Mouse (Mus musculus): ENCODE results near the gene Rap1gap. TPM values are rescaled to one million over a fixed set of nuclear protein-coding genes. Genes with fewer than 3 reads are reported as not detected.

Gene Rap1gap
- polyA plus RNA-seq, 1 experiment from 2014 or later, result 15.6 TPM

DNA sequence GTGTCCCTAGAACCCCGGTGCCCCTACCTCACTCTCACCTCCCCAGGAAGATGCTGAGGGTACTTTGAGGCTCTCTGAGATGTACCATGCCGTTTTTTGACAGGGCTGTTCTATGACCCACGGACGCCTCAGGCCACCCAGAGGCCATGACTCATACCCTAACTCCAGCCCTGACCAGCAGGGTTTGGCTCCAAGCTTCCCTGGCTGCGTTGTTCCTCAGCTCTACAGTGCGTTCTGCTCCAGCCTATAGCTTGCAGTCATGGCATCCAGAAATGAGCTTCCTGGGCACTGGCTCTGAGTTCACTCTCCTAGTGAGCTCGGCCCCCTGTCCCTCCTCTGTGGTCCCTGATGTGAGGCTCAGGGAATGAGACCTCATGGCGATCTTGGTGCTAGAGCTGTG is 66.2 kb downstream of the Rap1gap start:
- Histone ChIP-seq H3K4me1 (ENCODE audit: insufficient read depth) (no peaks in the 10 kb centered on the region), H3K27ac (ENCODE audit: low read depth) (no peak overlapping the region), H3K9me3 (ENCODE audit: low read length) (no peaks in the 10 kb centered on the region), H3K27me3 (ENCODE audit: insufficient read depth, low read length) (peaks cover 28% of the 10 kb centered on the region), H3K4me2 (ENCODE audit: low read depth, low read length) (no peak overlapping the region), H3K36me3 (replicated peaks; ENCODE audit: insufficient read depth, low read length) (no peaks in the 10 kb centered on the region), H3K4me3 (ENCODE audit: low read depth, low read length) (no peak overlapping the region), H3K9ac (replicated peaks) (no peak overlapping the region)
- 74% methylated on average over 8 of the region's 8 CpGs for WGBS (ENCODE audit: insufficient replicate concordance)
- TF ChIP-seq EP300 (IDR thresholded peaks at IDR 0.05; ENCODE audit: low read depth), result no peak
- TF ChIP-seq CTCF (IDR thresholded peaks at IDR 0.05; ENCODE audit: low read depth), result no peak
- DNase-seq (no peak), ATAC-seq (no peak)

DNA sequence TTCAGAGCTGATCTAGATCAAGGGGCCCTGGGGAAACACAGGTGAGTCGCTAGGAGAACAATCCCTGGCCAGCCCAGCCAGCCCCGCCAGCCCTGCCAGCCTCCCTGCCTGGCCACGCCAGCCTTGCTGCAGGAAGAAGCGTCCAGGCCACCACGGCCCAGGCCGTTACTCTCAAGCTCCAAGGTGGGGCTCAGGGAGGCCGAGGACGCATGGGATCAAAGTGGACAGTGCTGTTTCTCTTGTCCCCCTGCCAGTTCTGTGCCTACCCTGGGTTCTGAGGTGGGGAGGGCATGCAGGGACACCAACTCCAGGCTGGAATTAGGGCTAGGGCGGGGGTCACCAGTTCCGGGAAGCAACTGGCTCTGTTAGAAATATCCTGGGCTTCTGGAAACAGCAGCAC is 67.4 kb downstream of the Rap1gap start:
- 62% methylated on average over 10 of the region's 10 CpGs for WGBS (ENCODE audit: insufficient replicate concordance)
- Histone ChIP-seq H3K4me1 (ENCODE audit: insufficient read depth) (no peaks in the 10 kb centered on the region), H3K4me2 (ENCODE audit: low read depth, low read length) (no peak overlapping the region), H3K36me3 (replicated peaks; ENCODE audit: insufficient read depth, low read length) (no peaks in the 10 kb centered on the region), H3K27me3 (ENCODE audit: insufficient read depth, low read length) (peaks cover 24% of the 10 kb centered on the region), H3K4me3 (ENCODE audit: low read depth, low read length) (no peak overlapping the region), H3K9ac (replicated peaks) (no peak overlapping the region), H3K27ac (ENCODE audit: low read depth) (no peak overlapping the region), H3K9me3 (ENCODE audit: low read length) (no peaks in the 10 kb centered on the region)
- ATAC-seq, result no peak
- no peak for TF ChIP-seq EP300 (IDR thresholded peaks at IDR 0.05; ENCODE audit: low read depth)
- no peak for TF ChIP-seq CTCF (IDR thresholded peaks at IDR 0.05; ENCODE audit: low read depth)
- no peak for DNase-seq

DNA sequence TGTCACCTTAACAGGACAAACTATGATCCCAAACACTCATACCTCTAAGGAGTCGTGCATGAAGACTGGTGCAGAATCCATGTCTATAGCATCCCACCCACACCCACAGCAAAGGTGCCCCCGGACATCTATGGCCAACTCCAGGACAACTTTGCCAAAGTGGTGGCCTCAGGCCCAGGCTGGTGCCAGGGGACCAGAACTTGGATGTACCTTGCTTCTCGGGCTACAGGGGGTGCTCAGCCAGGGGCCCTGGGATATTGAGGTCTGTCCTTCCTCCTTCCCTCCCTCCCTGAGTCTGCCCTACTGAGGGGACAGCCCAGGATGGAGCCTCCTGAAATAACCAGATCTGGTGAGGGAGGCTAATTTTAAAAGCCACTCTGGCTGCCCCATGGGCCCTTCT is 67.8 kb downstream of the Rap1gap start:
- DNase-seq (no peak), ATAC-seq (no peak)
- WGBS (ENCODE audit: insufficient replicate concordance), result 54% methylated on average over 3 of the region's 3 CpGs
- no peaks in the 10 kb centered on the region for H3K9me3 ChIP-seq (ENCODE audit: low read length)
- no peak overlapping the region for H3K27ac ChIP-seq (ENCODE audit: low read depth)
- peaks cover 24% of the 10 kb centered on the region for H3K27me3 ChIP-seq (ENCODE audit: insufficient read depth, low read length)
- H3K9ac ChIP-seq (replicated peaks), result no peak overlapping the region
- no peak for TF ChIP-seq CTCF (IDR thresholded peaks at IDR 0.05; ENCODE audit: low read depth)
- H3K4me3 ChIP-seq (ENCODE audit: low read depth, low read length), result no peak overlapping the region
- no peak overlapping the region for H3K4me2 ChIP-seq (ENCODE audit: low read depth, low read length)
- H3K4me1 ChIP-seq (ENCODE audit: insufficient read depth), result no peaks in the 10 kb centered on the region
- H3K36me3 ChIP-seq (replicated peaks; ENCODE audit: insufficient read depth, low read length), result no peaks in the 10 kb centered on the region

DNA sequence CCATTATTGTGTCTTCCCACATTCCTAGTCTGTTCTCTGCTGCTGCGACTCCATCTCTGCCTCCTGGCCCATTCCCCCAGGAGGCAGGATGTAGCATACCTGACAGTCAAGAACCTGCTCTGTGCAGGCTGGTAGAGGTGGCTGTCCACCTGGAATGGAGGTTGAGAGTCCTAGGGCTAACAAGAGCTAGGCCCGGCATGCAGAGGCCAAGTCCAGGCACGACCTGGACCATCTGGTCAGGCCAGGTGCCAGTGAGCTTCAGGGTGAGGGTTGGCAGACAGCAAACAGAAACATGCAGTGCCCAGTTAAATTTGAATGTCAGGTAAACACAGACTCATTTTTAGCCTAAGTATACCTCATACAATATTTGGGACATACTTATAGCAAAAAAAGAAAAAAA is 68.4 kb downstream of the Rap1gap start:
- peaks cover 23% of the 10 kb centered on the region for H3K27me3 ChIP-seq (ENCODE audit: insufficient read depth, low read length)
- H3K27ac ChIP-seq (ENCODE audit: low read depth), result no peak overlapping the region
- no peaks in the 10 kb centered on the region for H3K9me3 ChIP-seq (ENCODE audit: low read length)
- H3K36me3 ChIP-seq (replicated peaks; ENCODE audit: insufficient read depth, low read length), result no peaks in the 10 kb centered on the region
- TF ChIP-seq CTCF (IDR thresholded peaks at IDR 0.05; ENCODE audit: low read depth), result no peak
- no peak for TF ChIP-seq EP300 (IDR thresholded peaks at IDR 0.05; ENCODE audit: low read depth)
- DNase-seq (no peak), ATAC-seq (no peak)
- H3K9ac ChIP-seq (replicated peaks), result no peak overlapping the region
- no peaks in the 10 kb centered on the region for H3K4me1 ChIP-seq (ENCODE audit: insufficient read depth)
- WGBS (ENCODE audit: insufficient replicate concordance), result 78% methylated on average over 3 of the region's 3 CpGs
- no peak overlapping the region for H3K4me2 ChIP-seq (ENCODE audit: low read depth, low read length)
- H3K4me3 ChIP-seq (ENCODE audit: low read depth, low read length), result no peak overlapping the region

DNA sequence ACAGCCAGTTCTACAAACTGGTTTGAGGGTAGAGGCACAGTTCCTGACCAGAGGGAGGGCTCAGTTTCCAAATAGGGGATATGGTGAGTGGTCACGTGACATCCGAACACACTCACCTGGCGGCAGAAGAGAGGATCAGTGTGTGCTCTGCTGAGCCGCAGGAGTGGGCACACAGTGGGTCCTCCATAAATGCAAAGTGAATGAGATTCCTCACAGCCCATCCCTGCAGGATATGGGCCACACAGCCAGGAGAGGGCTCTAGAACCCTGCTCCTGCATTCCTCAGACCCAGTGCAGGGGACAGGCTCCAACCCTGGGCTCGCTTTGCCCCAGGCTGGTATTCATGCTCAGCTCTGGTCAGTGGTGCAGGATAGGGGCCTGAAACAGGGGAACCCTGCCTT is 68.9 kb downstream of the Rap1gap start:
- peaks cover 18% of the 10 kb centered on the region for H3K27me3 ChIP-seq (ENCODE audit: insufficient read depth, low read length)
- 59% methylated on average over 5 of the region's 5 CpGs for WGBS (ENCODE audit: insufficient replicate concordance)
- no peak overlapping the region for H3K4me2 ChIP-seq (ENCODE audit: low read depth, low read length)
- no peaks in the 10 kb centered on the region for H3K36me3 ChIP-seq (replicated peaks; ENCODE audit: insufficient read depth, low read length)
- no peaks in the 10 kb centered on the region for H3K9me3 ChIP-seq (ENCODE audit: low read length)
- H3K4me1 ChIP-seq (ENCODE audit: insufficient read depth), result no peaks in the 10 kb centered on the region
- DNase-seq, result no peak
- no peak for TF ChIP-seq EP300 (IDR thresholded peaks at IDR 0.05; ENCODE audit: low read depth)
- peak; percentile 48 for TF ChIP-seq CTCF (IDR thresholded peaks at IDR 0.05; ENCODE audit: low read depth)
- H3K9ac ChIP-seq (replicated peaks), result no peak overlapping the region
- no peak overlapping the region for H3K27ac ChIP-seq (ENCODE audit: low read depth)
- no peak overlapping the region for H3K4me3 ChIP-seq (ENCODE audit: low read depth, low read length)
- ATAC-seq, result no peak

DNA sequence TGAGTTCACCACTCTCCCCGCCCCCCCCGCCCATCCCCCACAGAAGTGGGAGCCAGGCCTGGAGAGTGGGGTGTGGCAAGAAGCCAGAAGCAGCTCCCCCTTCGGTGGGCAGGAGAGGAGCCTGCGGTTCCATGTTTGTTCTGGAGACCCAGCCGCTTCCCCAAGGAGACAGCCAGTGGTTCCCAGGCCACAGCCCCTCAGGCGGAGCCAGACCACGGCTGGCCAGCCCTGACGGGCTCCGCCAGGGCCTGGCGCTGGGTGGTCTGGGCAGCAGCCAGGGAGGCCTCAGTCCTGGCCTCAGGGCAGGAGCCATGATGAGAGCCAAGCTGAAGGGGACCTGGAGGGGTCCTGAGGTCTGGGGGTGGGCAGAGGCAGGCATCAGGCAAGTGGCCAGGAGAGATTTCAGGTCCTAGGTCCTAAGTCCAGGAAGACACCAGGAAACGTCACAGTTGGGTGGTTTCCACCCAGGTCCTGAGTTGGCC is 71.7 kb downstream of the Rap1gap start:
- Histone ChIP-seq H3K9me3 (ENCODE audit: low read length) (no peaks in the 10 kb centered on the region), H3K4me3 (ENCODE audit: low read depth, low read length) (no peak overlapping the region), H3K27me3 (ENCODE audit: insufficient read depth, low read length) (no peaks in the 10 kb centered on the region; the same call in 1 of the 2 replicates), H3K4me1 (ENCODE audit: insufficient read depth) (no peaks in the 10 kb centered on the region), H3K36me3 (replicated peaks; ENCODE audit: insufficient read depth, low read length) (no peaks in the 10 kb centered on the region), H3K9ac (replicated peaks) (no peak overlapping the region), H3K4me2 (ENCODE audit: low read depth, low read length) (no peak overlapping the region), H3K27ac (ENCODE audit: low read depth) (no peak overlapping the region)
- DNase-seq, result no peak
- no peak for TF ChIP-seq EP300 (IDR thresholded peaks at IDR 0.05; ENCODE audit: low read depth)
- no peak for TF ChIP-seq CTCF (IDR thresholded peaks at IDR 0.05; ENCODE audit: low read depth)
- no peak for ATAC-seq
- 59% methylated on average over 11 of the region's 11 CpGs for WGBS (ENCODE audit: insufficient replicate concordance)

DNA sequence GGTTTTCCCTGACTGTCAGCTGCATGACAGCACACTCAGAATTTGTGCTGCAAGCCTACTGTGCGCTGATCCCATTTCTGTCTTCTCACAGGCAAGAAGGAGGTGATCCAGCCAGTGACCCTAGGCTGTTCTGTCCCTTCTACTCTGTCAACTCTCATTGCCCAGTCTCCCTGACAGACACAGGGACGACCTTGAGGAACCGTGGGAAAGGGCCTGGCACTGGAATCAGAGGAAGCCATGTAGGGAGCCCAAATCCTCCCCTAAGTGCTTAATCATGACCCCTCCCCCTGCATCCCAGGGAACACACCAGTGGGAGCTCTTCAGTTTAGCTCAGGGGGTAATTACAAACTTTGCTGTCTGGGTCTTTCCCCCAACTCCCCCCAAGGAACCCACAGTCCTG is 73.2 kb downstream of the Rap1gap start:
- Histone ChIP-seq H3K4me2 (ENCODE audit: low read depth, low read length) (no peak overlapping the region), H3K27ac (ENCODE audit: low read depth) (no peak overlapping the region), H3K36me3 (replicated peaks; ENCODE audit: insufficient read depth, low read length) (no peaks in the 10 kb centered on the region), H3K27me3 (ENCODE audit: insufficient read depth, low read length) (no peaks in the 10 kb centered on the region), H3K4me1 (ENCODE audit: insufficient read depth) (no peaks in the 10 kb centered on the region), H3K4me3 (ENCODE audit: low read depth, low read length) (no peak overlapping the region), H3K9me3 (ENCODE audit: low read length) (no peaks in the 10 kb centered on the region), H3K9ac (replicated peaks) (no peak overlapping the region)
- no peak for ATAC-seq
- 50% methylated on average over 3 of the region's 3 CpGs for WGBS (ENCODE audit: insufficient replicate concordance)
- no peak for DNase-seq
- no peak for TF ChIP-seq CTCF (IDR thresholded peaks at IDR 0.05; ENCODE audit: low read depth)
- TF ChIP-seq EP300 (IDR thresholded peaks at IDR 0.05; ENCODE audit: low read depth), result no peak
